Mouse (Mus musculus) liver, embryonic 14.5 days (tissue): ENCODE measurements around the gene Asb6. TPM values are rescaled to one million over a fixed set of nuclear protein-coding genes. Genes with fewer than 3 reads are reported as not detected.

Experiments
- ATAC-seq: fragments of 200-750 bp; cut with Nextera tagmentation; 2 replicates; pipeline ENCODE4 v1.8.0; 2017; ENCODE audit warnings: moderate number of reproducible peaks, mild to moderate bottlenecking, moderate library complexity; ENCODE audit not compliant: insufficient read depth
- DNase-seq, 3 experiments: peaks; one replicate each; pipeline ENCODE4 v3.0.0-alpha.2; 2012 to 2013; ENCODE audit warnings: low read depth in 3 of 3, low spot score in 3 of 3
- H3K27ac ChIP-seq: fragments of 300-500 bp; sonication (generic); 2 replicates; pipeline ENCODE4 v1.5.1; 2014; ENCODE audit warnings: moderate library complexity, mild to moderate bottlenecking, control low read depth, inconsistent platforms
- H3K27me3 ChIP-seq: fragments of 300-500 bp; sonication (generic); 2 replicates; pipeline ENCODE4 v1.6.1; 2014; ENCODE audit warnings: mild to moderate bottlenecking, low read length, moderate library complexity; ENCODE audit not compliant: control insufficient read depth, insufficient read depth
- H3K36me3 ChIP-seq: fragments of 300-500 bp; sonication (generic); replicated peaks from 2 replicates; pipeline ENCODE4 v1.6.1; 2014; ENCODE audit warnings: low read depth; ENCODE audit not compliant: control insufficient read depth, insufficient read depth
- H3K4me1 ChIP-seq, 2 experiments: fragments of 200-500 bp in 1 of 2; fragments of 300-500 bp in 1 of 2; sonication (generic) in 1 of 2; replicated peaks; 2 replicates each; pipeline ENCODE4 v1.6.1; 2012 to 2014; ENCODE audit warnings: antibody characterized with exemption in 1 of 2, inconsistent platforms in 1 of 2, low read length in 1 of 2; ENCODE audit not compliant: control insufficient read depth in 2 of 2, insufficient read depth in 2 of 2
- H3K4me2 ChIP-seq: fragments of 300-500 bp; sonication (generic); 2 replicates; pipeline ENCODE4 v1.6.1; 2014; ENCODE audit warnings: low read depth, mild to moderate bottlenecking, control low read depth, moderate library complexity
- H3K4me3 ChIP-seq, 2 experiments: fragments of 200-500 bp in 1 of 2; fragments of 300-500 bp in 1 of 2; sonication (generic) in 1 of 2; 2 replicates each; pipeline ENCODE4 v1.5.1; 2012 to 2014; ENCODE audit warnings: low read depth in 2 of 2, low read length in 2 of 2, mild to moderate bottlenecking in 2 of 2, control low read depth in 1 of 2, inconsistent platforms in 1 of 2, moderate library complexity in 1 of 2; ENCODE audit not compliant: insufficient read depth in 1 of 2
- H3K9ac ChIP-seq: fragments of 300-500 bp; sonication (generic); replicated peaks from 2 replicates; pipeline ENCODE4 v1.6.1; 2014; ENCODE audit warnings: mild to moderate bottlenecking, control low read depth, moderate library complexity
- H3K9me3 ChIP-seq: fragments of 300-500 bp; sonication (generic); 2 replicates; pipeline ENCODE4 v1.6.1; 2016; ENCODE audit warnings: low read length, mixed read lengths; ENCODE audit not compliant: control insufficient read depth
- CTCF ChIP-seq: IDR thresholded peaks from 2 replicates; pipeline ENCODE4 v1.5.1; 2016; ENCODE audit warnings: antibody characterized with exemption, low read depth, control low read depth
- EP300 ChIP-seq: IDR thresholded peaks from 2 replicates; pipeline ENCODE4 v1.6.1; 2016; ENCODE audit warnings: antibody characterized with exemption, low read depth
- WGBS: fragments of 180-500 bp; shearing (Covaris S2); extraction: QIAGEN DNeasy Blood & Tissue Kit; methylation state at CpG from one replicate; pipeline ENCODE4 v1.1.7; 2014; ENCODE audit not compliant: insufficient replicate concordance; 5-methylcytosine and 5-hydroxymethylcytosine counted together
- polyA plus RNA-seq, 2 experiments: library from polyadenylated mRNA; depleted of rRNA in 1 of 2; stranded (reverse) in 1 of 2; unstranded in 1 of 2; fragments of >200 nt; fragmentation: Nextera tagmentation in 1 of 2; extraction: Ambion mirVana in 1 of 2; gene quantifications; 2 replicates each; pipeline versions ENCODE4 v1.2.1 to v1.2.3; 2012 to 2014

Gene Asb6
- polyA plus RNA-seq (2012; rRNA removed), result 25.8 and 27.0 TPM in 2 replicates
- 25.9 and 26.2 TPM in 2 replicates for polyA plus RNA-seq (2014; fragmentation: Nextera tagmentation; extraction: Ambion mirVana)

- WGBS, result 45% methylated on average over 4 of the region's 4 CpGs
- H3K27ac ChIP-seq, result no peak within 1 kb of the TSS
- DNase-seq (no peak), ATAC-seq (no peak)
- H3K27me3 ChIP-seq, result no peaks in the 10 kb centered on the region
- H3K4me1 ChIP-seq, result peaks cover 18 to 23% of the 10 kb centered on the region in 2 experiments
- H3K9ac ChIP-seq, result no peak within 1 kb of the TSS
- H3K4me2 ChIP-seq, result no peak within 1 kb of the TSS
- H3K9me3 ChIP-seq, result no peaks in the 10 kb centered on the region
- H3K4me3 ChIP-seq, result no peak within 1 kb of the TSS
- no peak for TF ChIP-seq CTCF
- TF ChIP-seq EP300, result no peak
- peaks cover 15% of the 10 kb centered on the region for H3K36me3 ChIP-seq
These were observed at the start of gene Asb6 for GRCm38 (mm10) chr2:30830283-30830795. Asb6 (minus strand) TSS chr2:30830333.

- Histone ChIP-seq H3K4me2 (no peak overlapping the region), H3K4me1 (no peaks in the 10 kb centered on the region), H3K36me3 (no peaks in the 10 kb centered on the region), H3K4me3 (no peak overlapping the region), H3K9ac (no peak overlapping the region), H3K27ac (no peak overlapping the region), H3K27me3 (no peaks in the 10 kb centered on the region), H3K9me3 (no peaks in the 10 kb centered on the region)
- DNase-seq (no peak), ATAC-seq (no peak)
- no peak for TF ChIP-seq CTCF
- 79% methylated on average over 15 of the region's 15 CpGs for WGBS
These were observed 49.3 kb upstream of the Asb6 start for GRCm38 (mm10) chr2:30879481-30879880.

GRCm38 (mm10) chr2:30875621-30876432 lies 45.7 kb upstream of the Asb6 start:
- Histone ChIP-seq H3K4me1 (no peaks in the 10 kb centered on the region), H3K9ac (no peak overlapping the region), H3K36me3 (no peaks in the 10 kb centered on the region), H3K27me3 (no peaks in the 10 kb centered on the region), H3K27ac (no peak overlapping the region), H3K4me2 (no peak overlapping the region), H3K4me3 (no peak overlapping the region), H3K9me3 (no peaks in the 10 kb centered on the region)
- WGBS, result 50% methylated on average over 11 of the region's 11 CpGs
- TF ChIP-seq CTCF (no peak), EP300 (no peak)
- DNase-seq (no peak), ATAC-seq (no peak)

- Histone ChIP-seq H3K4me3 (no peak overlapping the region), H3K4me1 (no peaks in the 10 kb centered on the region), H3K9ac (no peak overlapping the region), H3K27me3 (no peaks in the 10 kb centered on the region), H3K9me3 (no peaks in the 10 kb centered on the region), H3K27ac (no peak overlapping the region), H3K4me2 (no peak overlapping the region), H3K36me3 (no peaks in the 10 kb centered on the region)
- 59% methylated on average over 7 of the region's 7 CpGs for WGBS
- ATAC-seq (no peak), DNase-seq (no peak)
- TF ChIP-seq CTCF (no peak), EP300 (no peak)
These were observed 45.0 kb upstream of the Asb6 start for GRCm38 (mm10) chr2:30875096-30875495.

- TF ChIP-seq EP300, result no peak
- TF ChIP-seq CTCF, result no peak
- H3K4me1 ChIP-seq, result no peaks in the 10 kb centered on the region
- no peak overlapping the region for H3K9ac ChIP-seq
- 58% methylated on average over 10 of the region's 10 CpGs for WGBS
- H3K27ac ChIP-seq, result no peak overlapping the region
- no peaks in the 10 kb centered on the region for H3K27me3 ChIP-seq
- H3K36me3 ChIP-seq, result no peaks in the 10 kb centered on the region
- no peak overlapping the region for H3K4me2 ChIP-seq
- ATAC-seq (no peak), DNase-seq (no peak)
- H3K4me3 ChIP-seq, result no peak overlapping the region
- H3K9me3 ChIP-seq, result no peaks in the 10 kb centered on the region
These were observed 44.3 kb upstream of the Asb6 start for GRCm38 (mm10) chr2:30874445-30874844.
